ENCODE assay signal across 8 mouse cellular contexts in the genomic region with DNA sequence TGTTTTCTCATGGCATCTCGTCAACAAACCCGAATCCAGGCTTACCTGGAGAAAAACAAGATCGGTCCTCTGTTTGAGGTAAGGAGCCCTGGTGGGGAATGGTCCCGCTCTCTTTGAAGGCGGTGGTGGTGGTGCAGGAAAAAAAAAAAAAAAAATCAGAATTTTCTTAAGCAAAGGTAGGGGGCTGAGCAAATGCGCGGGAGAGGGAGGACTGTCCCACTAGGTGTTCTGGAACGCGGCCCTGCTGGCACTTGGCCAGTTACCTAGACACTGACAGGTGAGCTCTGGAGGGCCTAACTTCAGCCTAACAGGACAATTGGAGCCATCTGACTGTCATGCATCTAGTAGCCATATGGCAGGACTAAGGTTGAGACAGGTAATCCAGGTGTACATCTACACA. TPM values are rescaled to one million over a fixed set of nuclear protein-coding genes. Genes with fewer than 3 reads are reported as not detected.
A peak's percentile ranks its signal among the peaks of the same experiment; 100 is the strongest.
DNase-seq lines count a peak whose midpoint lies in the region; ATAC-seq and TF ChIP-seq lines count a peak whose summit lies in the region.

No protein-coding gene starts in this region.

- 4% methylated on average over 9 of the region's 9 CpGs for WGBS in kidney, postnatal 0 days
- under 1% methylated on average over 9 of the region's 9 CpGs for WGBS in forebrain, embryonic 10.5 days
- 2% methylated on average over 9 of the region's 9 CpGs for WGBS in limb, embryonic 11.5 days
- 4% methylated on average over 9 of the region's 9 CpGs for WGBS in stomach, embryonic 14.5 days

- H3K27ac ChIP-seq in kidney, postnatal 0 days: no peak overlapping the region
- H3K27ac ChIP-seq in brown adipose tissue, adult 24 weeks (replicated peaks; ENCODE audit: low read depth, low read length): no peak overlapping the region
- peak overlapping the region; percentile 72 for H3K27ac ChIP-seq in forebrain, embryonic 10.5 days
- no peak overlapping the region for H3K27ac ChIP-seq in limb, embryonic 11.5 days (replicated peaks; ENCODE audit: low read depth, low read length)
- no peak overlapping the region for H3K27ac ChIP-seq in stomach, embryonic 14.5 days (ENCODE audit: low read length)

- no peaks in the 10 kb centered on the region for H3K9me3 ChIP-seq in kidney, postnatal 0 days (replicated peaks; ENCODE audit: low read length)
- H3K9me3 ChIP-seq in forebrain, embryonic 10.5 days: no peaks in the 10 kb centered on the region
- H3K9me3 ChIP-seq in limb, embryonic 11.5 days (ENCODE audit: control insufficient read depth, low read length): no peaks in the 10 kb centered on the region
- no peaks in the 10 kb centered on the region for H3K9me3 ChIP-seq in stomach, embryonic 14.5 days (ENCODE audit: control insufficient read depth, low read depth, low read length)

- H3K4me1 ChIP-seq in kidney, postnatal 0 days (replicated peaks; ENCODE audit: insufficient read depth, low read length): no peaks in the 10 kb centered on the region
- no peaks in the 10 kb centered on the region for H3K4me1 ChIP-seq in brown adipose tissue, adult 24 weeks (ENCODE audit: control insufficient read depth, insufficient read depth, insufficient read length, low read length)
- peaks cover 8% of the 10 kb centered on the region for H3K4me1 ChIP-seq in forebrain, embryonic 10.5 days
- H3K4me1 ChIP-seq in limb, embryonic 11.5 days (ENCODE audit: control insufficient read depth, insufficient read depth, low read length): no peaks in the 10 kb centered on the region
- H3K4me1 ChIP-seq in stomach, embryonic 14.5 days (ENCODE audit: control insufficient read depth, insufficient read depth, low read length): 0 out of 2 replicates have a peak, but pooled peaks cover 2% of the 10 kb centered on the region

- no peak overlapping the region for H3K9ac ChIP-seq in kidney, postnatal 0 days (ENCODE audit: low read depth, low read length)
- H3K9ac ChIP-seq in limb, embryonic 11.5 days (ENCODE audit: low read length): peak overlapping the region; percentile 61; the same call in 1 of the 2 replicates
- H3K9ac ChIP-seq in stomach, embryonic 14.5 days (replicated peaks; ENCODE audit: low read depth, low read length): peak overlapping the region; percentile 55; the same call in 1 of the 2 replicates

- no peak for ATAC-seq in kidney, postnatal 0 days (replicated peaks; ENCODE audit: low FRiP score, low read depth)
- ATAC-seq in limb, embryonic 11.5 days (ENCODE audit: insufficient number of reproducible peaks, low FRiP score, low TSS enrichment, low read depth): 0 out of 2 replicates have a peak, but pooled peaks have one; percentile 11
- ATAC-seq in stomach, embryonic 14.5 days (ENCODE audit: insufficient number of reproducible peaks, insufficient read depth, low FRiP score, low read depth): 0 out of 2 replicates have a peak, but pooled peaks have one; percentile 12

- TF ChIP-seq CTCF in kidney, postnatal 0 days (IDR thresholded peaks at IDR 0.05; ENCODE audit: low read depth): no peak

- no peaks in the 10 kb centered on the region for H3K36me3 ChIP-seq in kidney, postnatal 0 days (ENCODE audit: insufficient read depth, low read length)
- no peaks in the 10 kb centered on the region for H3K36me3 ChIP-seq in forebrain, embryonic 10.5 days (replicated peaks)
- H3K36me3 ChIP-seq in limb, embryonic 11.5 days (ENCODE audit: control insufficient read depth, insufficient read depth, low read length): no peaks in the 10 kb centered on the region
- H3K36me3 ChIP-seq in stomach, embryonic 14.5 days (ENCODE audit: control insufficient read depth, insufficient read depth, low read length): no peaks in the 10 kb centered on the region

- H3K4me3 ChIP-seq in kidney, postnatal 0 days (replicated peaks; ENCODE audit: low read depth, low read length): peak overlapping the region; percentile 24
- H3K4me3 ChIP-seq in brown adipose tissue, adult 24 weeks (ENCODE audit: insufficient read depth, low read depth, low read length): peak overlapping the region; percentile 67
- H3K4me3 ChIP-seq in forebrain, embryonic 10.5 days: peak overlapping the region; percentile 55
- peak overlapping the region; percentile 39 for H3K4me3 ChIP-seq in limb, embryonic 11.5 days (ENCODE audit: low read depth, low read length)
- H3K4me3 ChIP-seq in stomach, embryonic 14.5 days (ENCODE audit: low read depth, low read length): peak overlapping the region; percentile 49

- no peaks in the 10 kb centered on the region for H3K27me3 ChIP-seq in kidney, postnatal 0 days (ENCODE audit: insufficient read depth, low read length)
- peaks cover 39% of the 10 kb centered on the region for H3K27me3 ChIP-seq in forebrain, embryonic 10.5 days (ENCODE audit: poor library complexity, severe bottlenecking)
- H3K27me3 ChIP-seq in limb, embryonic 11.5 days (ENCODE audit: control insufficient read depth, insufficient read depth, low read length): 0 out of 2 replicates have a peak, but pooled peaks cover 2% of the 10 kb centered on the region
- H3K27me3 ChIP-seq in stomach, embryonic 14.5 days (ENCODE audit: control insufficient read depth, insufficient read depth, low read length): no peaks in the 10 kb centered on the region

- peak overlapping the region; percentile 76 for H3K4me2 ChIP-seq in kidney, postnatal 0 days (ENCODE audit: low read length)
- peak overlapping the region; percentile 61 for H3K4me2 ChIP-seq in limb, embryonic 11.5 days (ENCODE audit: low read depth, severe bottlenecking)
- H3K4me2 ChIP-seq in stomach, embryonic 14.5 days (replicated peaks; ENCODE audit: low read depth, low read length): peak overlapping the region; percentile 75

- DNase-seq in kidney, postnatal 0 days (ENCODE audit: low spot score): no peak
- no peak for DNase-seq in kidney, adult 9 months
- DNase-seq in forebrain, embryonic 10.5 days (ENCODE audit: extremely low spot score, low spot score): no peak
- DNase-seq in limb, embryonic 11.5 days (ENCODE audit: low spot score): no peak
- no peak for DNase-seq in thymus, adult 18-20 months
- no peak for DNase-seq in embryo, embryonic 10 days (ENCODE audit: low spot score)

RNA-seq across cellular contexts. Expression of gene A830018L16Rik, which starts 0.7 kb away (rescaled TPM):
- polyA plus RNA-seq in kidney, postnatal 0 days (2015; fragmentation: Nextera tagmentation; extraction: Ambion mirVana): 0.14 TPM in 1 of 2 replicates, not detected in the other
- polyA plus RNA-seq in brown adipose tissue, adult 24 weeks (2012; ENCODE audit: insufficient read depth, insufficient read length, missing spikeins): 11.3 and 15.7 TPM in 2 replicates
- polyA plus RNA-seq in forebrain, embryonic 10.5 days (2016; fragmentation: Nextera tagmentation; extraction: Ambion mirVana): 1.0 and 1.2 TPM in 2 replicates
- 0.47 and 1.1 TPM in 2 replicates for polyA plus RNA-seq in limb, embryonic 11.5 days (2014; fragmentation: Nextera tagmentation; extraction: Ambion mirVana)
- polyA plus RNA-seq in stomach, embryonic 14.5 days (2014; fragmentation: Nextera tagmentation; extraction: Ambion mirVana): 27.2 and 30.7 TPM in 2 replicates
